Mouse (Mus musculus) limb, embryonic 13.5 days (tissue): Measurements from ENCODE around the gene Heatr5b. TPM values are rescaled to one million over a fixed set of nuclear protein-coding genes. Genes with fewer than 3 reads are reported as not detected.
"Not testable (repeated sequence)": the region's sequence is repeated elsewhere in the genome, so short reads cannot be mapped to it uniquely, and the experiment has no call there.

ENCODE experiments used
- ATAC-seq: fragments of 200-750 bp; cut with Nextera tagmentation; 2 replicates; pipeline ENCODE4 v1.8.0; 2017; ENCODE audit warnings: low read depth, moderate number of reproducible peaks, moderate TSS enrichment; ENCODE audit not compliant: low FRiP score
- H3K27ac ChIP-seq: fragments of 300-500 bp; sonication (generic); 2 replicates; pipeline ENCODE4 v1.5.1; 2015; ENCODE audit warnings: inconsistent platforms, mild to moderate bottlenecking, moderate library complexity
- H3K27me3 ChIP-seq: fragments of 300-500 bp; sonication (generic); 2 replicates; pipeline ENCODE4 v1.6.1; 2015; ENCODE audit warnings: mild to moderate bottlenecking, inconsistent platforms
- H3K36me3 ChIP-seq: fragments of 300-500 bp; sonication (generic); 2 replicates; pipeline ENCODE4 v1.6.1; 2015; ENCODE audit warnings: inconsistent platforms, mild to moderate bottlenecking, moderate library complexity
- H3K4me1 ChIP-seq: fragments of 300-500 bp; sonication (generic); 2 replicates; pipeline ENCODE4 v1.6.1; 2015; ENCODE audit warnings: inconsistent platforms
- H3K4me2 ChIP-seq: fragments of 300-500 bp; sonication (generic); replicated peaks from 2 replicates; pipeline ENCODE4 v1.6.1; 2015; ENCODE audit warnings: inconsistent platforms, mild to moderate bottlenecking, moderate library complexity
- H3K4me3 ChIP-seq: fragments of 300-500 bp; sonication (generic); 2 replicates; pipeline ENCODE4 v1.5.1; 2015; ENCODE audit warnings: moderate library complexity, mild to moderate bottlenecking, inconsistent platforms
- H3K9ac ChIP-seq: fragments of 300-500 bp; sonication (generic); 2 replicates; pipeline ENCODE4 v1.6.1; 2015; ENCODE audit warnings: mild to moderate bottlenecking, inconsistent platforms
- H3K9me3 ChIP-seq: fragments of 300-500 bp; sonication (generic); 2 replicates; pipeline ENCODE4 v1.6.1; 2016; ENCODE audit warnings: inconsistent platforms
- WGBS: fragments of 180-500 bp; shearing (Covaris S2); methylation state at CpG from one replicate; pipeline ENCODE4 v1.1.7; 2015; 5-methylcytosine and 5-hydroxymethylcytosine counted together
- polyA plus RNA-seq: library from polyadenylated mRNA; unstranded; fragments of >200 nt; fragmentation: Nextera tagmentation; extraction: Ambion mirVana; gene quantifications from 2 replicates; pipeline ENCODE4 v1.2.1, GENCODE M21; 2015

Heatr5b gene
- polyA plus RNA-seq, 1 experiment from 2014 or later: 14.3 TPM

DNA sequence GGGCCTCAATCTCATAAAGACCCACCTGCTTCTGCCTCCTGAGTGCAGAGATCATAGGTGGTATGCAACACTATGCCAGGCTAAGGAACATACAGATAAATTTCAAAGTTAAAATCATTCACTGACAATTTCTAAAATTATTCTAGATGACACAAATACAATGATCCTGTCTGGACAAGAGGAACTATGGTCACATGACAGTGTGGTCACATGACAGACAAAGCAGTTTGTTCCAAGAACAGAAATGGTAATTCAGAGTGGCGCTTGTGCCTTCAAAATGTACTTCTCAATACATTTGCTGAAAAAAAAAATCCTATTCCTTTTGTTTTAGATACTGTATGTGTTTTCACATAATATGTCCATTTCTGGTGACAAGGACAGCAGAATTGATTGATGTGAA, 37.9 kb downstream of the Heatr5b start:
- H3K9me3 ChIP-seq: no peaks in the 10 kb centered on the region
- H3K4me1 ChIP-seq: no peaks in the 10 kb centered on the region
- peaks cover 74% of the 10 kb centered on the region for H3K36me3 ChIP-seq
- no peak overlapping the region for H3K9ac ChIP-seq
- H3K27ac ChIP-seq: no peak overlapping the region
- 94% methylated on average over 1 of the region's 1 CpGs for WGBS
- H3K4me3 ChIP-seq: no peak overlapping the region
- ATAC-seq: no peak
- no peaks in the 10 kb centered on the region for H3K27me3 ChIP-seq
- H3K4me2 ChIP-seq: no peak overlapping the region

- 84% methylated on average over 5 of the region's 5 CpGs for WGBS
Measured at GRCm38 (mm10) chr17:78794390-78794789, 40.8 kb downstream of the Heatr5b start.

GRCm38 (mm10) chr17:78792122-78792521, 43.0 kb downstream of the Heatr5b start:
- no peak overlapping the region for H3K27ac ChIP-seq
- H3K36me3 ChIP-seq: peaks cover 57% of the 10 kb centered on the region
- H3K9ac ChIP-seq: no peak overlapping the region
- H3K4me2 ChIP-seq: no peak overlapping the region
- no peaks in the 10 kb centered on the region for H3K27me3 ChIP-seq
- H3K4me3 ChIP-seq: no peak overlapping the region
- no peak for ATAC-seq
- H3K9me3 ChIP-seq: no peaks in the 10 kb centered on the region
- H3K4me1 ChIP-seq: no peaks in the 10 kb centered on the region
- WGBS: 74% methylated on average over 3 of the region's 3 CpGs

More at GRCm38 (mm10) chr17:78794390-78794789, 40.8 kb downstream of the Heatr5b start:
- ATAC-seq: no peak
- Histone ChIP-seq H3K9ac (no peak overlapping the region), H3K27me3 (no peaks in the 10 kb centered on the region), H3K4me1 (no peaks in the 10 kb centered on the region), H3K9me3 (no peaks in the 10 kb centered on the region), H3K27ac (no peak overlapping the region), H3K4me3 (no peak overlapping the region), H3K4me2 (no peak overlapping the region), H3K36me3 (peaks cover 64% of the 10 kb centered on the region)

DNA sequence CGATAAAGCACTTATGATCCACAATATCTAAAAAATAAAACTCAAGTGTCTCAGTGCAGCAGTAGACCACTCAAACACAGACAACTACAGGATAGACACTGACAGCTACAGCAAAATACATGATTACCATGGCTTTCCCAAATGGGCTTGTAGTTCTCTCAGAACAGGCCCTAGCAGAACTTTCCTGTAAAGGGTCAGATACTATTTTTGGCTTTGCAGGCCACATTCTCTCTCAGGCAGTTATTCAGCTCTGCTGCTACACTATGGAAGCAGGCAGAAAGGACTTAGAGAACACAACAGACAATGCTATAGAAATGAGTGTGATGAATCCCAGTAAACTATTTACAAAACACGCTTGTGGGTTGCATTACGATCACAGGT, 43.5 kb downstream of the Heatr5b start:
- Histone ChIP-seq H3K27me3 (no peaks in the 10 kb centered on the region), H3K4me2 (no peak overlapping the region), H3K36me3 (peaks cover 54% of the 10 kb centered on the region), H3K9me3 (no peaks in the 10 kb centered on the region), H3K9ac (no peak overlapping the region), H3K4me1 (no peaks in the 10 kb centered on the region), H3K27ac (no peak overlapping the region), H3K4me3 (no peak overlapping the region)
- 94% methylated on average over 3 of the region's 3 CpGs for WGBS
- ATAC-seq: no peak

GRCm38 (mm10) chr17:78791068-78791689, 44.0 kb downstream of the Heatr5b start:
- WGBS: 87% methylated on average over 7 of the region's 7 CpGs
- no peak for ATAC-seq

GRCm38 (mm10) chr17:78788273-78788672, 46.9 kb downstream of the Heatr5b start:
- not testable (repeated sequence) for H3K27me3 ChIP-seq, ATAC-seq, H3K27ac ChIP-seq, H3K9ac ChIP-seq, H3K4me1 ChIP-seq, H3K4me2 ChIP-seq, H3K9me3 ChIP-seq, H3K4me3 ChIP-seq
- H3K36me3 ChIP-seq: peaks cover 38% of the 10 kb centered on the region
- 74% methylated on average over 3 of the region's 3 CpGs for WGBS

More at GRCm38 (mm10) chr17:78791068-78791689, 44.0 kb downstream of the Heatr5b start:
- Histone ChIP-seq H3K9me3 (no peaks in the 10 kb centered on the region), H3K4me2 (no peak overlapping the region), H3K36me3 (peaks cover 49% of the 10 kb centered on the region), H3K4me3 (no peak overlapping the region), H3K27ac (no peak overlapping the region), H3K9ac (no peak overlapping the region), H3K4me1 (no peaks in the 10 kb centered on the region), H3K27me3 (no peaks in the 10 kb centered on the region)

- WGBS: 90% methylated on average over 1 of the region's 1 CpGs
- Histone ChIP-seq H3K36me3 (peaks cover 36% of the 10 kb centered on the region), H3K27ac (no peak overlapping the region), H3K27me3 (no peaks in the 10 kb centered on the region), H3K9me3 (no peaks in the 10 kb centered on the region), H3K4me3 (no peak overlapping the region), H3K4me1 (no peaks in the 10 kb centered on the region), H3K9ac (no peak overlapping the region), H3K4me2 (no peak overlapping the region)
- no peak for ATAC-seq
Measured at GRCm38 (mm10) chr17:78778765-78779164, 56.4 kb downstream of the Heatr5b start.

- Histone ChIP-seq H3K36me3 (peaks cover 50% of the 10 kb centered on the region), H3K27ac (no peak overlapping the region), H3K4me1 (no peaks in the 10 kb centered on the region), H3K4me2 (no peak overlapping the region), H3K9ac (no peak overlapping the region), H3K27me3 (no peaks in the 10 kb centered on the region), H3K9me3 (no peaks in the 10 kb centered on the region), H3K4me3 (no peak overlapping the region)
- 94% methylated on average over 2 of the region's 2 CpGs for WGBS
- ATAC-seq: no peak
Measured at GRCm38 (mm10) chr17:78772317-78772716, 62.8 kb downstream of the Heatr5b start.

- no peak overlapping the region for H3K4me3 ChIP-seq
- no peaks in the 10 kb centered on the region for H3K9me3 ChIP-seq
- no peak overlapping the region for H3K9ac ChIP-seq
- H3K27me3 ChIP-seq: no peaks in the 10 kb centered on the region
- H3K4me2 ChIP-seq: no peak overlapping the region
- no peak for ATAC-seq
- H3K4me1 ChIP-seq: no peaks in the 10 kb centered on the region
- H3K36me3 ChIP-seq: peaks cover 51% of the 10 kb centered on the region
- H3K27ac ChIP-seq: no peak overlapping the region
- WGBS: 79% methylated on average over 7 of the region's 7 CpGs
Measured at GRCm38 (mm10) chr17:78770932-78771331, 64.2 kb downstream of the Heatr5b start.

DNA sequence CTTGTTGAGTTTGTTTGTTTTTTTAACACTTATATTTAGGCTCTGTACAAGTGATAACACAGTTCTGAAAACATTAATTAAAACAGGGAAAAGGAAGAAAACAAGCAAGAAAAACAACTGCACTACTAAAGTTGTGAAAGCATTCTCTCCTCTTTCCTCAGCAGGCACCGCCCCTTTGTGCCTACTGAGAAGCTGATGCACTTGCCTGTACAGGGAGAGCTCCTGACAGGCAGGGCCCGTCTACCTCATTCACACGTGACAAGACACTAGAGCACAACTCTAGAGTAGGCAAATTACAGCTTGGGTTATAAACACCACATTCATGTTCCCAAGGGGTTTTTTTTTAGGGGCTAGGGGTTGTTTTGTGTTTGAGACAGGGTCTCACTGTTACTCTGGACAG, 65.8 kb downstream of the Heatr5b start:
- Histone ChIP-seq H3K36me3 (peaks cover 65% of the 10 kb centered on the region), H3K4me1 (no peaks in the 10 kb centered on the region)
- 80% methylated on average over 3 of the region's 3 CpGs for whole genome bisulfite sequencing

DNA sequence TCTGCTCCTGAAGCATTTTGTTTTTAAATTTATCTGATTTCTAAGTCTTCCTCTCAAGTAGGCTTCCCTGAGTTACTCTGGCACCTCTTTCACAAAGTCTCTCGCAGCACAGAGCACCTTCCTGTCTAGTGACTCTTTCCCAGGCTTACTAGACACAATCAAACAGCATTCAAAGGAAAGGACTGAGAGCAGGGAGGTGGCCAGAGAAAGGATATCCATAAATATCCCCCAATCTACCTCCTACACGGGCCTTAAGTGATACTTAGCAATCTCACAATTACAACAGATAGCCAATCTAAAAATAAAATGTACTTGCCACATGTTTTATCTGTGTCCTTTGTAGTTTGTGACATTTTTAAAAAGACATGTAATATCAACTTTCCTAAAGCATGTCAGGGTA, 66.2 kb downstream of the Heatr5b start:
- peaks cover 69% of the 10 kb centered on the region for H3K36me3 ChIP-seq
- H3K9me3 ChIP-seq: no peaks in the 10 kb centered on the region
- no peak for ATAC-seq
- no peaks in the 10 kb centered on the region for H3K4me1 ChIP-seq
- no peak overlapping the region for H3K4me3 ChIP-seq
- H3K27me3 ChIP-seq: no peaks in the 10 kb centered on the region
- no peak overlapping the region for H3K27ac ChIP-seq
- WGBS: 76% methylated on average over 2 of the region's 2 CpGs
- no peak overlapping the region for H3K9ac ChIP-seq
- no peak overlapping the region for H3K4me2 ChIP-seq

More for the DNA sequence above, 65.8 kb downstream of the Heatr5b start:
- no peaks in the 10 kb centered on the region for H3K27me3 ChIP-seq
- no peak overlapping the region for H3K9ac ChIP-seq
- H3K4me3 ChIP-seq: no peak overlapping the region
- H3K27ac ChIP-seq: no peak overlapping the region
- no peak for ATAC-seq
- H3K9me3 ChIP-seq: no peaks in the 10 kb centered on the region
- H3K4me2 ChIP-seq: no peak overlapping the region

DNA sequence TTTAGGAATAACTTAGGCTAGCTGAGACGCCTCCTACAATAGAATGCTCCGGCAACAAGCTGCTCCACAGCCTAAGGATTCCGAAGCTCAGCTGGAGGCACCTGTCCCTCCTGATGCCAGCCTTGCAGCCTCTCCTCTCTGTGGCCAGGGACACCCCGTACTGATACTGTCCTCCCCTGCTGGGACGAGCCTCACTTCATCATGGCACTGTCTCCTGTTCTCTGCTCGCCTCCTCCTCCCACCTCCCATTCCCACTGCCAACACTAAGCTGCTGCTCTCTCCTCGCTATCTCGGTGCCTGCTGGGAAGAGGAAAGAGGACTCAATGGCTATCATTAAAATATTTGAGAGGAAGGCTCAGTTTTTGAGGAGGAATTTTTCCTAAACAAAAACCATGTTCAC, 67.6 kb downstream of the Heatr5b start:
- 77% methylated on average over 8 of the region's 8 CpGs for WGBS
- no peak overlapping the region for H3K27ac ChIP-seq
- H3K4me1 ChIP-seq: no peaks in the 10 kb centered on the region
- no peak overlapping the region for H3K4me3 ChIP-seq
- H3K36me3 ChIP-seq: peaks cover 65% of the 10 kb centered on the region
- no peak for ATAC-seq
- no peak overlapping the region for H3K4me2 ChIP-seq
- no peaks in the 10 kb centered on the region for H3K27me3 ChIP-seq
- H3K9ac ChIP-seq: no peak overlapping the region
- H3K9me3 ChIP-seq: no peaks in the 10 kb centered on the region

- no peak for ATAC-seq
- H3K4me1 ChIP-seq: no peaks in the 10 kb centered on the region
- no peak overlapping the region for H3K9ac ChIP-seq
- no peak overlapping the region for H3K27ac ChIP-seq
- H3K27me3 ChIP-seq: no peaks in the 10 kb centered on the region
- no peak overlapping the region for H3K4me2 ChIP-seq
- H3K36me3 ChIP-seq: peaks cover 68% of the 10 kb centered on the region
- no peak overlapping the region for H3K4me3 ChIP-seq
- no peaks in the 10 kb centered on the region for H3K9me3 ChIP-seq
- WGBS: 87% methylated on average over 7 of the region's 7 CpGs
Measured at GRCm38 (mm10) chr17:78766084-78766483, 69.1 kb downstream of the Heatr5b start.
